Mouse (Mus musculus) liver, postnatal 0 days (tissue): ENCODE measurements around the gene Wipf1. TPM values are rescaled to one million over a fixed set of nuclear protein-coding genes. Genes with fewer than 3 reads are reported as not detected.

Source experiments
- ATAC-seq: fragments of 200-750 bp; cut with Nextera tagmentation; 2 replicates; pipeline ENCODE4 v1.8.0; 2017; ENCODE audit warnings: mild to moderate bottlenecking, moderate library complexity
- DNase-seq: peaks from one replicate; pipeline ENCODE4 v3.0.0-alpha.2; 2016
- H3K27ac ChIP-seq: fragments of 300-500 bp; sonication (generic); 2 replicates; pipeline ENCODE4 v1.5.1; 2014; ENCODE audit warnings: antibody characterized with exemption, moderate library complexity, mild to moderate bottlenecking, low read depth
- H3K27me3 ChIP-seq: fragments of 300-500 bp; sonication (generic); 2 replicates; pipeline ENCODE4 v1.6.1; 2014; ENCODE audit warnings: low read length, control low read depth, mixed read lengths; ENCODE audit not compliant: insufficient read depth
- H3K36me3 ChIP-seq: fragments of 300-500 bp; sonication (generic); replicated peaks from 2 replicates; pipeline ENCODE4 v1.6.1; 2014; ENCODE audit warnings: mild to moderate bottlenecking, control low read depth, low read length, moderate library complexity, mixed read lengths; ENCODE audit not compliant: insufficient read depth
- H3K4me1 ChIP-seq: fragments of 300-500 bp; sonication (generic); 2 replicates; pipeline ENCODE4 v1.6.1; 2014; ENCODE audit warnings: antibody characterized with exemption, mild to moderate bottlenecking, control low read depth; ENCODE audit not compliant: insufficient read depth
- H3K4me2 ChIP-seq: fragments of 300-500 bp; sonication (generic); 2 replicates; pipeline ENCODE4 v1.6.1; 2014; ENCODE audit warnings: low read depth, mild to moderate bottlenecking, low read length, moderate library complexity, mixed read lengths
- H3K4me3 ChIP-seq: fragments of 300-500 bp; sonication (generic); 2 replicates; pipeline ENCODE4 v1.5.1; 2014; ENCODE audit warnings: low read depth, low read length
- H3K9ac ChIP-seq: fragments of 300-500 bp; sonication (generic); replicated peaks from 2 replicates; pipeline ENCODE4 v1.6.1; 2014; ENCODE audit warnings: mild to moderate bottlenecking, moderate library complexity
- H3K9me3 ChIP-seq: fragments of 300-500 bp; sonication (generic); 2 replicates; pipeline ENCODE4 v1.6.1; 2016; ENCODE audit warnings: mild to moderate bottlenecking, control low read depth, low read length, mixed read lengths
- CTCF ChIP-seq: sonication (generic); IDR thresholded peaks from 2 replicates; pipeline ENCODE4 v1.5.1; 2016; ENCODE audit warnings: antibody characterized with exemption, low read depth
- EP300 ChIP-seq: IDR thresholded peaks from 2 replicates; pipeline ENCODE4 v1.6.1; 2016; ENCODE audit warnings: antibody characterized with exemption, low read depth, mild to moderate bottlenecking
- WGBS: fragments of 180-500 bp; shearing (Covaris S2); extraction: QIAGEN DNeasy Blood & Tissue Kit; methylation state at CpG from one replicate; pipeline ENCODE4 v1.1.7; 2014; ENCODE audit not compliant: insufficient replicate concordance; 5-methylcytosine and 5-hydroxymethylcytosine counted together
- polyA plus RNA-seq: library from polyadenylated mRNA; unstranded; fragments of >200 nt; fragmentation: Nextera tagmentation; extraction: Ambion mirVana; gene quantifications from 2 replicates; pipeline ENCODE4 v1.2.1, GENCODE M21; 2015

Wipf1 gene
- polyA plus RNA-seq, 1 experiment from 2014 or later = 4.3 TPM

DNA sequence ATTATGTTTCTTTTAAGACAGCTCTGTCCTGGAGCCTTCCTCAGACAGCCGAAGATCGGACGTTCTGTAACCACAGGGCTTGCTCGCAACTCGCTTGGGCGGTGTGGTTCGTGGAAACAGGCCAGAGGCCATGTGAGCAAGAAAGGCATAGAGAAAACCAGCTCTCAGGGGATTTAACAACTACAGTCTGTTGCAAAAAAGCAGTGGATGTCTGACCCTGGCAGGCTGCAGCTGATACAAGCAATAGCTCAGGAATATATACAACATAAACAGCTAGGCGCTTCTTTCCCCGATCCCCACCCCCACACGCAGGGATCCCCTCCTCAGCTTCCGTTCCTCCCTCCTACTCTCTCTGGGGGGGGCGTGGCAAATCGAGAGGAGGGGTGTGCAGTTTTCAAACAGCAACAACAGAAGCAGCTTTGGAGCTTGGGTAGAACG, 97.6 kb downstream of the Wipf1 start:
- Histone ChIP-seq H3K9ac (no peak overlapping the region), H3K27ac (no peak overlapping the region), H3K4me2 (no peak overlapping the region), H3K27me3 (no peaks in the 10 kb centered on the region), H3K9me3 (no peaks in the 10 kb centered on the region), H3K4me3 (no peak overlapping the region), H3K36me3 (peaks cover 34% of the 10 kb centered on the region), H3K4me1 (no peaks in the 10 kb centered on the region)
- ATAC-seq (no peak), DNase-seq (no peak)
- WGBS = 69% methylated on average over 14 of the region's 14 CpGs
- TF ChIP-seq EP300 (no peak), CTCF (no peak)

DNA sequence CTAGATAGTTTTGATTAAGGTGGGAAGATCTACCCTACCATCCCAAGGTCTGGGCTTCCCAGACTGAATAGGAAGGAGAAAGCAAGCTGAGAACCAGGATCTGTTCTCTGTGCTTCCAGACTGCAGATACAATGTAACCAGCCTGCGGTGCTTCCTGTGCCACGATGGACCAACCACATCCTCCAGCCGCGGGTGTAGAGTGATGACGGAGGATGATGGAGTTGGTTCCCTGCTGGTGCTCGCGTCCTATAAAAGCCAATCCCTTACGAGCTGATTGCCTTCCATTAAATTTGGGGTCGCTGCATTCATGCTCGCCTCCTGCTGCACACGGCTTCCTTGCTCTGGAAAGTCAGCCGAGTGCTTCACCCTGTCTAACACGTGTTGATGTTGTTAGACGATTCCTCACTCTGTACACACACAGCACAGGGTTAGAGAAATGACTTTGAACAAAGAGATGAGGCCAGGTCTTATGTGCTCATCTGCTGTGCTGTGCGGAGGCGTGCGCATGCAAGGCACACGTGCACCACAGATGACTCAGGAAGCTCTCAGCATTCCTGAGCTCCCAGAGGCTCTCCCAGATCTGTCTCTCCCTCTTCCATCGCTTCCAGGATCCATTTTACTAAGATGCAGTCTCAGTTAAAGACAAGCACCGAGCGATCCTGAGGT, 100.6 kb downstream of the Wipf1 start:
- H3K4me2 ChIP-seq = no peak overlapping the region
- no peak overlapping the region for H3K9ac ChIP-seq
- H3K4me3 ChIP-seq = no peak overlapping the region
- TF ChIP-seq CTCF (no peak), EP300 (no peak)
- H3K4me1 ChIP-seq = no peaks in the 10 kb centered on the region
- H3K9me3 ChIP-seq = no peaks in the 10 kb centered on the region
- WGBS = 66% methylated on average over 21 of the region's 21 CpGs
- H3K36me3 ChIP-seq = peaks cover 20% of the 10 kb centered on the region
- DNase-seq (no peak), ATAC-seq (peak; percentile 44)
- no peak overlapping the region for H3K27ac ChIP-seq
- H3K27me3 ChIP-seq = no peaks in the 10 kb centered on the region

DNA sequence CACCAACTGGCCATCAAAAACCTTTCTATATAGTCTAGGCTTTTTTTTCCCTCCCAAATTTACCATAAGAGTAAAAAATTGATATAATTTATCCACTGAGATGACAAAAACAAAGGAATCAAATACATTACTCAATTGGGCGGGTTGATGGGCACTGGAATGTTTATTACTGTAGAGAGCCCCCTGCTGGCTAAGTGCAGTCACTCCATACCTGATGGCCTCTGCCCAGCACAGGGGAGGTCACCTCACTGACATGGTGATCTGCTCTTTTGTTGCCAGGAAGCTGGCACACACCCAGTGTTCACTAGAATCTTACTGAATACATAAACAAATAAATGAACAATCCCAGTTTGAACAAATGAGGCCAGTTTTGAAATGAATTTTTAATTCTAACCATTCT, 102.2 kb downstream of the Wipf1 start:
- peak; percentile 71 for ATAC-seq
- 15% methylated on average over 1 of the region's 1 CpGs for WGBS
- no peak overlapping the region for H3K9ac ChIP-seq
- H3K4me1 ChIP-seq = no peaks in the 10 kb centered on the region
- TF ChIP-seq CTCF (peak; percentile 76), EP300 (no peak)
- peaks cover 7% of the 10 kb centered on the region for H3K36me3 ChIP-seq
- no peaks in the 10 kb centered on the region for H3K27me3 ChIP-seq
- H3K4me3 ChIP-seq = no peak overlapping the region
- no peak overlapping the region for H3K27ac ChIP-seq
- DNase-seq = peak; percentile 56
- H3K9me3 ChIP-seq = no peaks in the 10 kb centered on the region
- no peak overlapping the region for H3K4me2 ChIP-seq

DNA sequence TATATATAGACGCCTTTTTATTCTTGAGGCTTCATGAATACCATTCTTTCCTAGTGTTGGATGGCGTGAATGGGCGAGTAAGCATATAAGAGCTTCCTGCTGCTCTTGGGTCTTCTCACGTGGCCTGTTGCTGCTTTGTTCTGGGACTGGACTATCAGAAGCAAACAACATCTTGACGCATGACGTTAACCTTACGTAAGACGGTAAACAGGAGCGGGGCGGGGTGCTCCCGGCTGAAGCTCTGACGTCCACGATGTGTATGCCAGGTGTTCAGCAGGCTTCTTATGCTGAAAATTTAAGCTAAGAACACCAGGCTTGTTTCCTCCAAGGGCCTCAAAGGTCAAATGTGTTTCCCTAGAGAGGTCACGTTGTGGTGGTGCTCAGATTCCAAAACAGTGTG, 103.7 kb downstream of the Wipf1 start:
- no peaks in the 10 kb centered on the region for H3K36me3 ChIP-seq
- H3K4me2 ChIP-seq = no peak overlapping the region
- H3K27me3 ChIP-seq = 0 out of 2 replicates have a peak, but pooled peaks cover 3% of the 10 kb centered on the region
- DNase-seq (no peak), ATAC-seq (peak; percentile 45; the same call in 1 of the 2 replicates)
- no peak overlapping the region for H3K9ac ChIP-seq
- WGBS = 67% methylated on average over 14 of the region's 14 CpGs
- H3K4me1 ChIP-seq = no peaks in the 10 kb centered on the region
- no peak overlapping the region for H3K4me3 ChIP-seq
- H3K9me3 ChIP-seq = no peaks in the 10 kb centered on the region
- TF ChIP-seq EP300 (no peak), CTCF (no peak)
- H3K27ac ChIP-seq = no peak overlapping the region

DNA sequence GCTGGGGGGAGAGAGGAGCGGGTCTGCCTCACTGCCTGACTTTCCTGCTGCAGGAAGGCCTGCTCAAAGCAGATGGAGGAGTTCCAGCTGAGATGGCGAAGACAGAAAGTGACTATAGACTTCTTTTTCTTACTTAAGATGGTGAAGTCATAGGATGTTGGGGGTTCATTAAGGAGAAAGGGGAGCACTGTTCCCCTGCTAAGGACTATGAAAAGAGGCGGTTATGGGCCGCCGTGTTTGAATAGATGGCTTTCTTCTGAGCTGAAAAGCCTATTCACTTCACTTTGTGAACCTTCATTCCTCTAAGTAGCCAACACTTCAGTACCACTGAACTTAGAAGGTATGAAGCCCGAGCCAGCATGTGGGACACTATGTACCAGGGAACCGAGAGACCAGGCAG, 109.8 kb downstream of the Wipf1 start:
- ATAC-seq (no peak), DNase-seq (no peak)
- Histone ChIP-seq H3K9ac (no peak overlapping the region), H3K4me2 (no peak overlapping the region), H3K36me3 (no peaks in the 10 kb centered on the region), H3K4me3 (no peak overlapping the region), H3K27ac (no peak overlapping the region), H3K9me3 (no peaks in the 10 kb centered on the region), H3K27me3 (0 out of 2 replicates have a peak, but pooled peaks cover 3% of the 10 kb centered on the region), H3K4me1 (no peaks in the 10 kb centered on the region)
- WGBS = 76% methylated on average over 7 of the region's 7 CpGs
- TF ChIP-seq EP300 (no peak), CTCF (no peak)

DNA sequence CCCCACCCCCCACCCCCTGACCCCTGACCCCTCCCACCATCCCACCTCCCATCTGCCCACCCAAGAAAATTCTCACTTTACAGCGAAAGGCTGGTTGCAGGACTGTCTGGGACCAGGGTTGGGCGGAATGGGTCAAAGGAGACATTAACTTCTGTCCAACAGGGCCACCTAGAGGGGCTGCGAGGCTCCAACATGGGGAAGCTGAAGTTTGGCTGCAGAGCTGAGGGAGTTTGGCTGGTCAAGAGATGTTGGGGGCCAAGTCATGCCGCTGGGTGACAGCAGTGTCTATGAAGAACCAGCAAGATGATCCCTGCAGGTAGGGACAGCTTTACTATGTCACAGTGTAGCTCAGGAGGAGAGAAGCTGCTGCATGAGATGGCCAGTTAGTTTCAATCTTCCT, 110.2 kb downstream of the Wipf1 start:
- TF ChIP-seq EP300 (no peak), CTCF (peak; percentile 71)
- H3K4me3 ChIP-seq = no peak overlapping the region
- 47% methylated on average over 4 of the region's 4 CpGs for WGBS

More for the DNA sequence above, 110.2 kb downstream of the Wipf1 start:
- H3K4me2 ChIP-seq = no peak overlapping the region
- DNase-seq (peak; percentile 59), ATAC-seq (no peak)
- no peaks in the 10 kb centered on the region for H3K9me3 ChIP-seq
- no peaks in the 10 kb centered on the region for H3K36me3 ChIP-seq
- no peaks in the 10 kb centered on the region for H3K4me1 ChIP-seq
- 0 out of 2 replicates have a peak, but pooled peaks cover 3% of the 10 kb centered on the region for H3K27me3 ChIP-seq
- H3K9ac ChIP-seq = no peak overlapping the region
- H3K27ac ChIP-seq = no peak overlapping the region
